Mouse (Mus musculus) stomach, embryonic 16.5 days (tissue): ENCODE data around the gene Birc5. TPM values are rescaled to one million over a fixed set of nuclear protein-coding genes. Genes with fewer than 3 reads are reported as not detected.

Experiments used
- ATAC-seq: fragments of 200-750 bp; cut with Nextera tagmentation; 2 replicates; pipeline ENCODE4 v1.8.0; 2017; ENCODE audit warnings: moderate number of reproducible peaks, moderate TSS enrichment; ENCODE audit not compliant: insufficient read depth, low FRiP score
- H3K27ac ChIP-seq: fragments of 300-500 bp; sonication (generic); 2 replicates; pipeline ENCODE4 v1.5.1; 2014; ENCODE audit warnings: low read length
- H3K27me3 ChIP-seq: fragments of 300-500 bp; sonication (generic); 2 replicates; pipeline ENCODE4 v1.6.1; 2014; ENCODE audit warnings: low read length, control low read depth, mixed read lengths; ENCODE audit not compliant: control insufficient read depth, insufficient read depth
- H3K36me3 ChIP-seq: fragments of 300-500 bp; sonication (generic); 2 replicates; pipeline ENCODE4 v1.6.1; 2014; ENCODE audit warnings: low read length; ENCODE audit not compliant: control insufficient read depth, insufficient read depth
- H3K4me1 ChIP-seq: fragments of 300-500 bp; sonication (generic); 2 replicates; pipeline ENCODE4 v1.6.1; 2014; ENCODE audit warnings: low read length, control low read depth, mixed read lengths; ENCODE audit not compliant: control insufficient read depth, insufficient read depth
- H3K4me2 ChIP-seq: fragments of 300-500 bp; sonication (generic); 2 replicates; pipeline ENCODE4 v1.6.1; 2014; ENCODE audit warnings: low read depth, low read length, mixed read lengths
- H3K4me3 ChIP-seq: fragments of 300-500 bp; sonication (generic); replicated peaks from 2 replicates; pipeline ENCODE4 v1.5.1; 2014; ENCODE audit warnings: mild to moderate bottlenecking, low read length
- H3K9ac ChIP-seq: fragments of 300-500 bp; sonication (generic); 2 replicates; pipeline ENCODE4 v1.6.1; 2014; ENCODE audit warnings: low read length
- H3K9me3 ChIP-seq: fragments of 300-500 bp; sonication (generic); replicated peaks from 2 replicates; pipeline ENCODE4 v1.6.1; 2016; ENCODE audit warnings: low read length, control low read depth; ENCODE audit not compliant: control insufficient read depth
- WGBS: fragments of 180-500 bp; shearing (Covaris S2); extraction: QIAGEN DNeasy Blood & Tissue Kit; methylation state at CpG from one replicate; pipeline ENCODE4 v1.1.7; 2014; 5-methylcytosine and 5-hydroxymethylcytosine counted together
- polyA plus RNA-seq: library from polyadenylated mRNA; unstranded; fragments of >200 nt; fragmentation: Nextera tagmentation; extraction: Ambion mirVana; gene quantifications from 2 replicates; pipeline ENCODE4 v1.2.1, GENCODE M21; 2015

The Birc5 gene
- polyA plus RNA-seq, 1 experiment from 2014 or later, result 247 TPM

DNA sequence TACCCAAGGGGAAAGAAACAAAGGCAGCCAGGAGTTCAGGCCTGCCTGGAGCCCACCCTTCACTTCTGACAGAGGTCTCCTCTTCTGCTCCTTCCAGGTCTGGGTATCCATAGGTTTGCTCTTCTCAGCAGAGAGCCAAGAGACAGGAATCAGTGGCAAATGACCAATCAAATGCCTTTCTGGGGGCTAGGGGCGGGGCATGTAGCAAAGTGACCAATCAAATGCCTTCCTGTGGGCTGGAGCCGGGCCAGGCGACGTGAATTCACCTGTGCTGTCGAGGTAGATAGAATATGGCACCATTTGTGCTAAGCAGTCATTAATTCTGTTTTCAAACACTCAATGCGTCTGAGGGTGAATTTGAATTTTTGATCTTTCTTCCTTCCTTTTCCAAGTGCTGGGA, 43.1 kb downstream of the Birc5 start:
- no peak overlapping the region for H3K4me3 ChIP-seq
- H3K27me3 ChIP-seq, result no peaks in the 10 kb centered on the region
- no peaks in the 10 kb centered on the region for H3K9me3 ChIP-seq
- H3K9ac ChIP-seq, result no peak overlapping the region
- no peaks in the 10 kb centered on the region for H3K36me3 ChIP-seq
- WGBS, result 60% methylated on average over 6 of the region's 6 CpGs
- peaks cover 33% of the 10 kb centered on the region for H3K4me1 ChIP-seq
- H3K27ac ChIP-seq, result no peak overlapping the region
- ATAC-seq, result no peak
- no peak overlapping the region for H3K4me2 ChIP-seq

DNA sequence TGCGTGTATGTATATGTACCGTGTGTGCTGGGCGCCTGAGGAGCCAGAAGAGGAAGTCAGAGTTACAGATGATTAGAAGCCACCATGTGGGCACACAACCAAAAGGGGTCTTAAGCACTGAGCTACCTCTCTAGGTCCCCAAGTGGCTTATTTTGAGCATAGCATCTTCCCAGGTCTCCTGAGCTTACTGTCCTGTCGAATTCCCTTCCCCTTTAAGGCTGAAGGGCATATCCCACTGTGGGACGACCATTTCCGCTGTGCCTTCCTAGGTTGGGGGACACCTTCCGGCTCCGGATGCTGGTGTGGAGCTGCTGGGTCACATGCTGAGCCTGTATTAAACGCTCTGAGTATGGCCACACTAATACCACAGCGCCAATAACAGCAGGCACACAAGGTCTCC, 45.6 kb downstream of the Birc5 start:
- Histone ChIP-seq H3K4me2 (no peak overlapping the region), H3K4me3 (no peak overlapping the region), H3K27me3 (no peaks in the 10 kb centered on the region), H3K27ac (no peak overlapping the region), H3K4me1 (peaks cover 19% of the 10 kb centered on the region), H3K36me3 (no peaks in the 10 kb centered on the region), H3K9ac (no peak overlapping the region), H3K9me3 (no peaks in the 10 kb centered on the region)
- ATAC-seq, result no peak
- 65% methylated on average over 10 of the region's 10 CpGs for WGBS

DNA sequence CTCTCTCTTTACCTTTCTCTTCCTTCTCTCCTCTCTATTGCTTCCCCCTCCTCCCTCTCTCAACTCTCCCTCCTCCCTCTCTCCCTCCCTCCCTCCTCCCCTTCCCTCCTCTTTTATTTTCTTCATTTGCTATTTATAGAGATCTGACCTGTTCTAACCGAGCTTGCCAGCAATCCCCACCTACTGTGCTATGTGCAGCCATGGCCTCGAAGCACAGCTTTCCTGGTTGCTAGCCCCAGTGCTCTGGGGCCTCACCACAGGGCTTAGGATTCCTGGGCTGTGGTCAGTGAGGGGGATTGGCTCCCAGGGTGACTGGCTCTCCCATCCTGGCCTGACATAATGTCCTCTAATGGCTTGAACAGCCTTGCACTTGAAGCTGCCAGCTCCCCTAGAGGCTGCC, 47.5 kb downstream of the Birc5 start:
- Histone ChIP-seq H3K4me3 (no peak overlapping the region), H3K4me2 (no peak overlapping the region), H3K4me1 (0 out of 2 replicates have a peak, but pooled peaks cover under 1% of the 10 kb centered on the region), H3K36me3 (no peaks in the 10 kb centered on the region), H3K27me3 (no peaks in the 10 kb centered on the region), H3K27ac (no peak overlapping the region), H3K9me3 (no peaks in the 10 kb centered on the region), H3K9ac (no peak overlapping the region)
- 41% methylated on average over 2 of the region's 2 CpGs for WGBS
- ATAC-seq, result no peak

DNA sequence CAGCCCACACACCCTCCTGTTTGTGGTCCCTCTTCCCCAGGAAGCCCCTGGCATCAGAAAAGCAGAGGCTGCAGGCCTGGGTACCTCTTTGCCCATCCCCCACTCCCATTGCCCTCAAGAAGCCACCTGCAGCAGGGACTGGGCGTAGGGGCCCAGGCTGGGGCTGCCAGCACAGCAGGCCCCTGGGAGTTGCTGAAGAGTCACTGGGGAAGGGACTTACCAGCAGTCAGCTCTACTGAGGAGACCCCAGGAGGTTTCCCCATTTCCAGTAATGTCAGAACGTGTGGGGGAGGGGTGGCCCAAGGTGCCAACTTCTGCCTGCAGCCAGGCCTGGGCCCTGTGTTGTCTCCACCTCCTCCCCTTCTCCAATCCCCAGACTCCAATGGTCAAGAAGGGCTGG, 53.2 kb downstream of the Birc5 start:
- Histone ChIP-seq H3K4me3 (no peak overlapping the region), H3K9me3 (no peaks in the 10 kb centered on the region), H3K36me3 (no peaks in the 10 kb centered on the region), H3K27me3 (no peaks in the 10 kb centered on the region), H3K9ac (no peak overlapping the region), H3K4me2 (no peak overlapping the region), H3K4me1 (no peaks in the 10 kb centered on the region), H3K27ac (no peak overlapping the region)
- WGBS, result 69% methylated on average over 2 of the region's 2 CpGs
- ATAC-seq, result no peak

DNA sequence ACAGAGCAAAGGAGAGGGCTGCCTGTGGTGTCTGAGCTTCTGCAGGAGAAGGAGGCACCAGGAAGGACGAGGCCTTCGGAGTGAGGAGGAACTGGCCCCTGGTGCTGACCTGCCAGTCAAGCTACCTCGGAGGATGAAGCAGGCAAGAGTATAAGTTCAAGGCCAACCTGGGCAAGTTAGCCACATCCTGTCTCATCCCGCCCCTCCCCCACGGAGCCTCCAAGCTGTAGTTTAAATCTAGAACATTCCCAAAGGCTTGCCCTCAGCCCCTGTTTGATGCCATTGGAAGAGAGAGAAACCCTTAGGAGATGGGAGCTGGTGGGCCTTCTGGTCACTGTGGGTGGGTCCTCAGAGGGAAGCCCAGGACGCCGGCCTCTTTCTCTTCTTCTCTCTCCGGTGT, 55.4 kb downstream of the Birc5 start:
- H3K4me1 ChIP-seq, result no peaks in the 10 kb centered on the region
- H3K9me3 ChIP-seq, result no peaks in the 10 kb centered on the region
- H3K4me2 ChIP-seq, result no peak overlapping the region
- no peak overlapping the region for H3K27ac ChIP-seq
- no peaks in the 10 kb centered on the region for H3K27me3 ChIP-seq
- no peak for ATAC-seq
- H3K4me3 ChIP-seq, result no peak overlapping the region
- WGBS, result 78% methylated on average over 8 of the region's 8 CpGs
- no peak overlapping the region for H3K9ac ChIP-seq
- H3K36me3 ChIP-seq, result no peaks in the 10 kb centered on the region

Other genes with a start within 250 kb of the Birc5 start
- 10.2 and 10.5 TPM in 2 replicates for gene Tnrc6c, start 195.0 kb upstream of the Birc5 start, polyA plus RNA-seq
- gene Tmc8, start 67.2 kb upstream of the Birc5 start, polyA plus RNA-seq, result 3.2 and 3.7 TPM in 2 replicates
- gene Tmc6, start 67.1 kb upstream of the Birc5 start, polyA plus RNA-seq, result 31.6 and 36.8 TPM in 2 replicates
- gene 6030468B19Rik, start 51.6 kb upstream of the Birc5 start, polyA plus RNA-seq, result 2.5 and 4.7 TPM in 2 replicates
- gene Gm20708, start 39.6 kb upstream of the Birc5 start, polyA plus RNA-seq, result 0.16 and 0.68 TPM in 2 replicates
- 129 and 157 TPM in 2 replicates for gene Syngr2, start 39.6 kb upstream of the Birc5 start, polyA plus RNA-seq
- 6.8 and 8.5 TPM in 2 replicates for gene Afmid, start 23.3 kb upstream of the Birc5 start, polyA plus RNA-seq
- gene Tk1, start 23.2 kb upstream of the Birc5 start, polyA plus RNA-seq, result 120 and 128 TPM in 2 replicates
- not detected in 2 replicates for gene Tmem235, start 11.5 kb downstream of the Birc5 start, polyA plus RNA-seq
- gene Tha1, start 24.2 kb downstream of the Birc5 start, polyA plus RNA-seq, result 6.8 and 8.2 TPM in 2 replicates
- 16.1 and 17.4 TPM in 2 replicates for gene Socs3, start 120.8 kb downstream of the Birc5 start, polyA plus RNA-seq
- gene Pgs1, start 137.0 kb downstream of the Birc5 start, polyA plus RNA-seq, result 32.1 and 37.1 TPM in 2 replicates